Mouse (Mus musculus): Measurements from ENCODE around the gene Vmn1r48.
"Not testable (repeated sequence)": the region's sequence is repeated elsewhere in the genome, so short reads cannot be mapped to it uniquely, and the experiment has no call there.

Gene Vmn1r48
- long read RNA-seq, experiment 1: 0 reads
- long read RNA-seq, experiment 2: 0 reads

- intact Hi-C loops (cut with DNase I): not testable (repeated sequence)
Measured at GRCm38 (mm10) chr6:90036741-90037140, at the start of gene Vmn1r48. TSS of gene Vmn1r48 (minus strand) at chr6:90036841.

DNA sequence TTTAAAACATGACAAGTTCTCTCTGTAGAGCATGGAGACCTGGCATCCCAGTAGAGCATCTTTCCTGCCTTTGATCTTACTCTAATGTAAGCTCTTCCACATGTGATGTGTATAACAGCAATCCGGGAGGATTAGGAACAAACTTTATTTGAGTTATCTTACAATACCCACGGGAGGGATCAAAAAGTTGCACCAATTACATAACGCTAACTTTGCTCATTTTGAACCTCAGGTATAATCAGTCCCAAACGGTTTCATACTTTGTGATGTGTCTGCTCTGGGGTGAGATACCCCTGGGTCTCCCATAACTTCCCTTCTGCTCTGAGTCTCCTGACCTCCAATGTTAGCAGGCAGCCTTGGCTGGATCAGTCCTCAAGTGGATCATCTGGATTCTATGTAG lies 41.8 kb upstream of the Vmn1r48 start, which contains the start of gene Vmn1r49:
TSS of gene Vmn1r49 (minus strand) at position 101 of the 400 bp plus-strand sequence.
- intact Hi-C loops (cut with DNase I): no loop called here

GRCm38 (mm10) chr6:90015847-90016246 lies 20.8 kb downstream of the Vmn1r48 start, which contains the start of gene Vmn1r47:
TSS of gene Vmn1r47 (plus strand) at chr6:90016147.
- intact Hi-C loops (cut with DNase I): not testable (repeated sequence)

DNA sequence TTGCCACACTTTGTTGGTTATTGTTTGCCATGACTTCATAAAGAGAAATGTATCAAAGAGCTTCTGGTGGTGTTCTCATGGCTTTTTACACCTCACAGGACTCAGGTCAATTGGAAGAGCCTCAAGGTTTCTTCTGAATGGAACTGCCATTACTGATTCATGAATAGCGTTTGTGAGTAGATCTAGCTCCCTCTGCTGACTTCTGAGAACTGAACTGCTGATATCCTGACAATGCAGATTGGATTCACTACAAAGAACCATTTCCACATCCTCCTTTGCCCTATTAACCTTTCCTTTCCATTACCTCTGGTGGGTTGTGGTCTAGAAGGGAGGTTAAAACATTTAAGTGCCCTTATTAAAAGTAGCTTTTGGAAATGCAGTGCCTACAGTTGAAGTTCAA lies 50.7 kb downstream of the Vmn1r48 start:
- intact Hi-C loops (cut with DNase I): loop anchor here (10.0 kb wide), 1 partner anchor 301 kb away; no protein-coding TSS in a partner anchor
